Mouse (Mus musculus): ENCODE measurements around the gene 9130213A22Rik.

The 9130213A22Rik gene

DNA sequence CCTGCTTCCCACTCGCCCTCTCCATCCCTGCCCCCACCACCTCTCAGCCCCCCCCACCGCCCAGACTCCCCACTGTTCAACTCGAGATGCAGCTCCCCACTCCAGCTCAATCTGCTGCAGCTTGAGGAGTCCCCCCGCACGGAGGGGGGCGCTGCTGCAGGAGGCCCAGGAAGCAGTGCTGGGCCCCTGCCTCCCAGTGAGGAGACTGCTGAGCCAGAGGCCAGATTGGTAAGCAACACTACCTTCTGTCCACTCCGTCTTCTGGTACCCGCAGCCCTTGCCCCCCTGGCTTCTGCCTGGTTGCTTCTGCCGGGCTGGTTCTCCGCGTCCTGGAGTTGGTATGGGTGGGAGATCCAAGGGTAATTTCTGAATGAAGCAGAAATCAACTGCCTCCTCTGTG, 15.5 kb downstream of the 9130213A22Rik start:
- DNase-seq (ENCODE audit: low spot score): no peak

DNA sequence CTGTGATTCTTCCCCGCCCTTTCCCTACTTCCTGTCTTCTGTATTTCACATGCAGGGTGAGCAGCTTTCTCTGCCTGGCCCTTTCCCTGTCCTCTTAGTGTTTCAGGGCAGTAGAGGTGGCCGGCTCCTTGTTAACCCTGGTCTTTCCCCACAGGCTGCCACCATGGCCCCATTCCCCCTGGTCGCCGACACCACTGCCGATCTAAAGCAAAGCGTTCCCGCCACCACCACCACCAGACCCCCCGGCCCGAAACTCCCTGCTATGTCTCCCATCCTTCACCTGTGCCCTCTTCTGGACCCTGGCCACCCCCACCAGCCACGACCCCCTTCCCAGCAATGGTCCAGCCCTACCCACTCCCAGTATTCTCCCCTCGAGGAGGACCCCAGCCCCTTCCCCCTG, 16.1 kb downstream of the 9130213A22Rik start:
- no peak for DNase-seq (ENCODE audit: low spot score)

GRCm38 (mm10) chr11:69105796-69106195, 16.6 kb downstream of the 9130213A22Rik start:
- DNase-seq (ENCODE audit: low spot score): no peak

GRCm38 (mm10) chr11:69105227-69105626, 17.2 kb downstream of the 9130213A22Rik start:
- no peak for DNase-seq (ENCODE audit: low spot score)

GRCm38 (mm10) chr11:69104487-69104886, 17.9 kb downstream of the 9130213A22Rik start:
- DNase-seq (ENCODE audit: low spot score): no peak

DNA sequence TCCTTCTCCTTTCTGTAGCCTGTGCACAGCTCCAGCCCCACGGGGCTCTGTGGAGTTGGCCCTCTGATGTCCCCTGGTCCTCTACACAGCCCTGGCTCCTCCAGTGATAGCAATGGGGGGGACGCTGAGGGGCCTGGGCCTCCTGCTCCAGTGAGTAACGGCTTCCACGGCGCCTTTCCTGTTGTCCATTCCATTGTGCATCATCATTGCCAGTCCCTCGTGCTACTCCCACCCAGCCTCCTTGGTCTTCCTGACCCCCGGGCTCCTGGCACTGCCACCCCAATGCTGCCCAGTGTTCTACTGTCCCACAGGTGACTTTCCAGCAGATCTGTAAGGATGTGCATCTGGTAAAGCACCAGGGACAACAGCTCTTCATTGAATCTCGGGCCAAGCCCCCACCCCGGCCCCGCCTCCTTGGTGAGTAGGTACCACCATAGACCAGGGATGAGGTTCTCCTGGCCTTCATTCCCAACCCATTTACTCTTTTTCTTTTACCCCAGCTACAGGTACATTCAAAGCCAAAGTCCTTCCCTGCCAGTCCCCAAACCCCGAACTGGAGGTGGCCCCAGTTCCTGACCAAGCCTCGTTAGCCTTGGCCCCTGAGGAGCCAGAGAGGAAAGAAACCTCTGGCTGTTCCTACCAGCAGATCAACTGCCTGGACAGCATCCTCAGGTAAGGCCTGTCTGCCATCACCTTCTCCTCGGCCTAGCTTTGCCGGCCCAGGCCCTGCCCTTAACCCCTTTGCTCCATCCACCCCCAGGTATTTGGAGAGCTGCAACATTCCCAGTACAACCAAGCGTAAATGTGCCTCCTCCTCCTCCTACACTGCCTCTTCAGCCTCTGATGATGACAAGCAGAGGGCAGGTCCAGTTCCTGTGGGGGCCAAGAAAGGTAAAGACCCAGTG, 18.6 kb downstream of the 9130213A22Rik start:
- no peak for DNase-seq (ENCODE audit: low spot score)

DNA sequence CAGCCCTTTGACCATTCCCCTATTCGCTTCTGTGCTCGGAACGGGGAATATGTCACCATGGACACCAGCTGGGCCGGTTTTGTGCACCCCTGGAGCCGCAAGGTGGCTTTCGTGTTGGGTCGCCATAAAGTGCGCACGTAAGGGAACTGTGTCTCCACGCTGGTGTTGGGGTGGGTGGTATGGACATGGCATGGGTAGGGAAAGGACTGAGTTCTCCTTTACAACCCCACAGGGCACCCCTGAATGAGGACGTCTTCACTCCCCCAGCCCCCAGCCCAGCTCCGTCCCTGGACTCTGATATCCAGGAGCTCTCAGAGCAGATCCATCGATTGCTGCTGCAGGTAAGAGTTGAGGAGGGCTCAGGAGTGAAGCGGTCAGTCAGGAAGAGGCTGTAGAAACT, 19.3 kb downstream of the 9130213A22Rik start:
- no peak for DNase-seq (ENCODE audit: low spot score)

GRCm38 (mm10) chr11:69102403-69102725, 20.0 kb downstream of the 9130213A22Rik start:
- DNase-seq (ENCODE audit: low spot score): no peak

- DNase-seq (ENCODE audit: low spot score): no peak
Observed at GRCm38 (mm10) chr11:69101604-69102402, 20.6 kb downstream of the 9130213A22Rik start.

- no peak for DNase-seq (ENCODE audit: low spot score)
Observed at GRCm38 (mm10) chr11:69100639-69101360, 21.6 kb downstream of the 9130213A22Rik start.

DNA sequence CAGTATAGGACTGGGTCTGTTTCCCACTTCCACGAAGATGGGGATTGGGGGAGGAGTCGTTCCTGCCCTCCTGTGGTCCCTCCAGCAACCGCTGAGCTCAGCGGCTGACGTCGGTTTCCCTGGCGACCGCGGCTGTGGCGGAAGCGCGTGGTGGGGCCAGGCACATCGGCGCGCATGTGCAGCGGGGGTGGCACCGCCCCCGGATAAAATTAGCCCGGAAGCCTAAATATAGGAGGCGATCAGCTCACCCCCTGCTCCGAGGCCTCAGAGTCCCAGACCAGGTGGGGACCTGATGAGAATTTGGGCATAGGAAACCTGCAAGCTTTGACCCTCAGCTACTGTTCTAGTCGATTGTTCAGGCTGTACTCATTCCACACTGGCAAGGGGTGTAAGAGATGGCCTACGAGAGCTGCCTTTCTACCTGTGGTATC, 22.5 kb downstream of the 9130213A22Rik start:
- DNase-seq (ENCODE audit: low spot score): peak; percentile 75

DNA sequence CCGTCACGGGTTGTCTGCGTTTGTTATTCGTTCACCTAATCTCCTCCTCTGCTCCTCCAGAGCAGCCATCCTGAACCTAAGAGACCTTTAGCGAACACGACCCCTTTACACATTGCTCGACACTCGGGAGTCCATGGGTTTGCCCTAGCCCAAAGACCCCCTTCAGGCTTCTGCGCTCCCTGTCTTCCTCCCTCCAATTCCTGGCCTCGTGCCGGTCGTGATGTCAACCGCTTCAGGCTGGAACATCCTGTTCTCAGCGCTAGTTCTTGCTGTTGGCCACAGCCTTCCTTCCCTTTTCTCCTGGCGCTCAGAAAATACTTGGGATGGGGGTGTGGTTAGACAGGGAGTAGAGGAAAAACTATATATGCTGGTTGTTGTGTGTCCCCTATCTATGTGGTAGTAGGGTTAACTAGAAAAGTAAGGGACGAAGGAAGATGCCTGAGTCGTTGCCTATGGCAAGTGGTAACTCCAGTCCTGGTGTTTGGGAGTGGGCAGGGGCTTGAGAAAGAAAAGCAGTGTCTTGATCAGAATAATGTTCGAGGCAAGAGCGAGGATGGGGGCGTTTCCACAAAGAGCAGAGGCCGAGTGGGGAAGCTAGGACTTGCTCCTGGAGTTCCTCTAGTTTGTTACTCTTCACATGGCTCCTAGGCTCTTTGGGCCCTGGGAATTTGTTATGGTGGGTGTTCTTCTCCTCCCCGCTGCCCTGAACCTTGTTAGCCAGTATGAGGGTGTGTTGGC, 23.0 kb downstream of the 9130213A22Rik start:
- DNase-seq (ENCODE audit: low spot score): no peak

DNA sequence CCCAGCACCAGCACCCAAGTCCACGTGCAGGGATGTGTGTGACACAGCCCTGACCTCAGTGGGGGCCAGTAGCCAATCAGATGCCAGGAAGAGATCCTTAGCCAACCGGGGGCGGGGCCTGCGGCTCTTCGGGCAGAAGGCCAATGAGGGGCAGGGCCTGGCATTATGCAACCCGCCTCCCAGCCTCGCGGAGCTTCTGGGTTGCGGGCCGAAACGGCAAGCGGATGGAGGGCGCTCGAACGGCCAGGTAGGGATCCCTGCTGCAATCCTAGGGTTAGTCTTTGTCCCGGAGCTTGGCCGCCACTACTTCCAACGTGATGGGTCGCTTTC, 23.7 kb downstream of the 9130213A22Rik start:
- peak; percentile 95 for DNase-seq (ENCODE audit: low spot score)

DNA sequence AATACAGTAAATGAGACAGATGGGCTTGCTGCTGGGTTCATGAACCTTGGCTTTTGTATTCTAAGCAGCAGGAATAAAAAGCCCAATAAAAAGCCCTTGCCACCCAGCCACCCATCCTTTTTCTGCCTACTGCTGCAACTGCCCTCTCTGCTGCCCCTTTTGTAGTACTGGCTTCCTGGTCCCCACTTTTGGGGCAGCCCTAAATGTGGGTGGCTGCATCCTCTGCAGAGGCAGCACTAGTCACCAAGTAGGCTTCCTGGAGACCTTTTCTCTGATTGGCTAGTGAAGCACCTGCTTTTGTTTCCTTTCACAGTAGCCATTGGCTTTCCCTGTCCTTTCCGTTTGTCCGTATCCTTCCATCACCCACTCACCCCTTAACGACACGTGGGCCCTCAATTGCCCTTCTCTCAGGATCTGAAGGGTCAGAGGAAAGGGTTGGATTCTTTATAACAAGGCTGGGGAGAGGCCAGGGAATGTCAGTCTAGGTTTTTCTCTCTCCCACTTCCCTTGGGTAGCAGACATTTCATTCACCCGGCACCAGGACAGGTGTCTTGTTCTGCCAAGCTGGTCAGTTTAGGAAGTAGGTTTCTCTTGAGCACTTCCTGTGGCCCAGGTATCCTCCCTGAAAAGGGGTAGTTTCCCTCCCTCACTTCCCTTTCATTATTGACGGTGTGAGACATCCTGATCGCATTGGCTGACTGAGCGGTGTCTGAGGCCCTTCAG, 24.2 kb downstream of the 9130213A22Rik start:
- DNase-seq (ENCODE audit: low spot score): no peak

GRCm38 (mm10) chr11:69096987-69097900, 25.1 kb downstream of the 9130213A22Rik start:
- peak; percentile 93 for DNase-seq (ENCODE audit: low spot score)

DNA sequence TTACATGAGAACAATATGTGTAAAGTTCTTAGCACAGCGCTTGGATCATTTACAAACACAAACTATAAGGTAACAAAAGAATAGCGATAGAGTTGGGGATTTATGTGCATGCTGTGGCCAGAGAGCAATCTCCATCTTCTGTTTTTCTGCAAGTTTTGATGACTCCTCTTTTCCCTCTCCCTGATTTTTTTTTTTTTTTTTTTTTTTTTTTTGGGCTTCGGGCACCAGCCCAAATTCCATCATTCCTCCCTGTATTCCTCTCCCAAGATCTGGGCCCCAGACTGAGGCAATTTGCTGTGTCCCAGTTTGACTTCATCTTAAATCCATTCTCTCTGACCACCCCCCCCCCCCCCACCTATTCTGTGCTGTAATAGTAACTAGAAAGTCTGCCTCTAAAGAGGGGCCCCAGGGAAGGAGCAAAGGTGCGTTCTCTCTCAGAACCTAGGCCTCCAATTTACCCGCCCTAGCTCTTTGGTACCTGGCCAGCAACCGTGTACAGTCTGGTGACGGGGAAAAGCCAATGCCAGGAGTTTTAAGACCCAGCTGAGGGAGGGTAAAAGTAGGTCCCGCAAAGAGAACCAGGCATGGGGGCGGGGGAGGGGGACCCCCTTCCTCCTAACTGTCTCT, 25.9 kb downstream of the 9130213A22Rik start:
- no peak for DNase-seq (ENCODE audit: low spot score)

GRCm38 (mm10) chr11:69095511-69096231, 26.7 kb downstream of the 9130213A22Rik start:
- DNase-seq (ENCODE audit: low spot score): no peak

DNA sequence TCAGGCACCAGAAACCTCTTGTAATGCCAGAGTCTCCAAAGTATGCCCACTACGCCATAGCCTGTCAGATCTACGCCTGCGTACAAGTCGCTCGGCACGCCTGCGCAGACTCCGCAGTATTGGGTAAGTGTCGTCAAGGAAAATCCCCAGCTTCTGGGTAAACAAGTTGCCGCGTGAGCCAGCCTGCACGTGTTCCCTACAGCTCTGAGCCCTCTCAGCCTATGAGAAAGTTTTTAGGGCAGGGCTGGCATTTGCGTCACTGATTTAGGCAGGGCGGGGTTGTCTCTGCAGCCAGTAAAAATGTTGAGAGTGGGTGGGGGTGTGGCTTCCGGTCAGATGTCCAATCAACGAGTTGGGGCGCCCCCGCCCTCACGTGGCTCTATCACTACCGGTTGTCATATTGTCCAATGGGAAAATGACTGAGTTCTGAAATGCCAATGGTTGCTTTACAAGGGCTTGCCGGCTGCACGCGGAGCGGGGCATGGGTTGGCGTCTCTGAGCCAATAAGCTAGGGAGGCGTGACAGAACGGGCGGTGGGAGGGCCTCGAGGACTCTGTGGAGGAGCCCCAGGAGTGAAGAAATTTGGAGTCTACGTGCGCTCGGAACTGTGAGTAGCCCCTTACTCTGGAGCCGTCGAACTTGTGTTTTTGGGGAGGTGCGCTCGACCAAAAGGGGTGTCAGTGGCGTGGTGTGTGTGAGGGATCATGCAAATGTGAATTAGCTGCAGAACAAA, 27.5 kb downstream of the 9130213A22Rik start, which contains the start of gene Per1:
Per1 (plus strand) TSS at position 521 of the 733 bp plus-strand sequence.
- peak; percentile 99 for DNase-seq (ENCODE audit: low spot score)
